Mouse (Mus musculus) forebrain, embryonic 16.5 days (tissue): ENCODE results near the gene Izumo1r. TPM values are rescaled to one million over a fixed set of nuclear protein-coding genes. Genes with fewer than 3 reads are reported as not detected.

Source experiments
- ATAC-seq: fragments of 200-750 bp; cut with Nextera tagmentation; 2 replicates; pipeline ENCODE4 v1.8.0; 2017; ENCODE audit warnings: mild to moderate bottlenecking, moderate library complexity
- H3K27ac ChIP-seq: fragments of 300-500 bp; sonication (generic); 2 replicates; pipeline ENCODE4 v1.5.1; 2014; ENCODE audit warnings: low read length, control low read depth
- H3K27me3 ChIP-seq: fragments of 300-500 bp; sonication (generic); replicated peaks from 2 replicates; pipeline ENCODE4 v1.6.1; 2014; ENCODE audit warnings: low read length; ENCODE audit not compliant: control insufficient read depth, insufficient read depth
- H3K36me3 ChIP-seq: fragments of 300-500 bp; sonication (generic); 2 replicates; pipeline ENCODE4 v1.6.1; 2014; ENCODE audit not compliant: control insufficient read depth, insufficient read depth
- H3K4me1 ChIP-seq: fragments of 300-500 bp; sonication (generic); replicated peaks from 2 replicates; pipeline ENCODE4 v1.6.1; 2014; ENCODE audit warnings: low read length; ENCODE audit not compliant: control insufficient read depth, insufficient read depth
- H3K4me2 ChIP-seq: fragments of 300-500 bp; sonication (generic); 2 replicates; pipeline ENCODE4 v1.6.1; 2014; ENCODE audit warnings: mild to moderate bottlenecking, low read length, control low read depth
- H3K4me3 ChIP-seq: fragments of 300-500 bp; sonication (generic); replicated peaks from 2 replicates; pipeline ENCODE4 v1.5.1; 2014; ENCODE audit warnings: mild to moderate bottlenecking, low read length, control low read depth
- H3K9ac ChIP-seq: fragments of 300-500 bp; sonication (generic); replicated peaks from 2 replicates; pipeline ENCODE4 v1.6.1; 2014; ENCODE audit warnings: low read depth, low read length, control low read depth
- H3K9me3 ChIP-seq: fragments of 300-500 bp; sonication (generic); 2 replicates; pipeline ENCODE4 v1.6.1; 2016; ENCODE audit warnings: low read length; ENCODE audit not compliant: control insufficient read depth
- WGBS: fragments of 180-500 bp; shearing (Covaris S2); extraction: QIAGEN DNeasy Blood & Tissue Kit; methylation state at CpG from one replicate; pipeline ENCODE4 v1.1.7; 2014; 5-methylcytosine and 5-hydroxymethylcytosine counted together
- polyA plus RNA-seq: library from polyadenylated mRNA; unstranded; fragments of >200 nt; fragmentation: Nextera tagmentation; extraction: Ambion mirVana; gene quantifications from 2 replicates; pipeline ENCODE4 v1.2.1, GENCODE M21; 2015

The Izumo1r gene
- polyA plus RNA-seq, 1 experiment from 2014 or later = not detected

DNA sequence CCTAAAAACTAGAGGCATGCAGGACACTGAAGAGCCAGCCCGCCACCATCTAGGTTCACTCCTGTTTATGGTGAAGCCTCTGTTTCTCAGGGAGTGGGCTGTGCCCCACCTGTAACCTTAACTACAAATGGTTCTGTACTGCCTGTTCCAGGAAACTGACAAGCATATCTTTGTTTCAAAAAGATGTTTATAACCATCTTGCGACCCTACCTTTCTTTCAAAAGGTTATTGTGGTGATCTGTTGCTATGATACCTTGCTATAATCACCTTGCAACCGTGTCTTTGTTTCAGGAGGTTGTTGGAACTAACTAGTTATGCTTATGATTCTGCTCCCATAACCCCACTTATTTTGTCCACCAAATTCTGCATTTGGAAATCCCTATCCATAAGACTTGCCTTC, 59.8 kb downstream of the Izumo1r start:
- WGBS = 91% methylated on average over 3 of the region's 3 CpGs
- H3K4me2 ChIP-seq = no peak overlapping the region
- no peak overlapping the region for H3K9ac ChIP-seq
- H3K27me3 ChIP-seq = no peaks in the 10 kb centered on the region
- no peak overlapping the region for H3K4me3 ChIP-seq
- H3K27ac ChIP-seq = no peak overlapping the region
- peaks cover 3% of the 10 kb centered on the region for H3K4me1 ChIP-seq
- no peaks in the 10 kb centered on the region for H3K9me3 ChIP-seq
- no peak for ATAC-seq
- no peaks in the 10 kb centered on the region for H3K36me3 ChIP-seq

DNA sequence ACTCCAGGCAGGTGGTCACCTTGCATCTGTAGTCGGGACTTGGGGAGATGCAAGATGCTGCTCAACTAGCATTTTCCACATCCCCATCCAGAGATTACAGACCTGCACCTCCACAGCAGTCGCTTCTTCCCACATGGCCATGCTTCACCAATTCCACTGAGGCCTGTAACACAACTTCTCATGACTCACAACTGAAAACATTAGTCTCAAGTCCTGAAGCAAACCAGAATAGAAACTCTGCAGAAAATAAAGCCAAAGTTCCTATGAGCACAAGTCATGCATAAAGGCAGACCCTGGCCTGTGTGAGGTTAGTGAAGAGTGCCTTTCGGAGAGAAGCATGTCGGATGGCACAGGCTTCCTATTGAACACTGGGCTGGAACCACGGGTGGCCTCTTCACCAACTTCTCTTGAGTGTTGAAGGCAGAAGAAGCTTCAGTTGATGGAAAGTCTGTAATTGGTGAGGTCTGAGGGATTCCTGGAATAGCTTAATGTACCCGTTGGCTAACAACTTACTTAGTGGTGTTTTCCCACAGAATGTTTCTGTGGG, 60.4 kb downstream of the Izumo1r start:
- peaks cover 3% of the 10 kb centered on the region for H3K4me1 ChIP-seq
- 93% methylated on average over 6 of the region's 6 CpGs for WGBS
- H3K27me3 ChIP-seq = no peaks in the 10 kb centered on the region
- H3K9me3 ChIP-seq = no peaks in the 10 kb centered on the region
- no peak overlapping the region for H3K4me2 ChIP-seq
- H3K4me3 ChIP-seq = no peak overlapping the region
- H3K27ac ChIP-seq = no peak overlapping the region
- no peaks in the 10 kb centered on the region for H3K36me3 ChIP-seq
- no peak overlapping the region for H3K9ac ChIP-seq
- ATAC-seq = no peak

- no peaks in the 10 kb centered on the region for H3K36me3 ChIP-seq
- no peak overlapping the region for H3K4me2 ChIP-seq
- no peak overlapping the region for H3K4me3 ChIP-seq
- WGBS = 59% methylated on average over 10 of the region's 10 CpGs
- peaks cover 3% of the 10 kb centered on the region for H3K4me1 ChIP-seq
- no peaks in the 10 kb centered on the region for H3K9me3 ChIP-seq
- H3K9ac ChIP-seq = no peak overlapping the region
- no peak overlapping the region for H3K27ac ChIP-seq
- H3K27me3 ChIP-seq = no peaks in the 10 kb centered on the region
- ATAC-seq = peak; percentile 82
These were observed 61.6 kb downstream of the Izumo1r start for GRCm38 (mm10) chr9:14841878-14842761.

GRCm38 (mm10) chr9:14839970-14840369, 63.8 kb downstream of the Izumo1r start:
- peak; percentile 24; the same call in 1 of the 2 replicates for ATAC-seq
- 81% methylated on average over 5 of the region's 5 CpGs for WGBS
- no peaks in the 10 kb centered on the region for H3K9me3 ChIP-seq
- H3K4me3 ChIP-seq = no peak overlapping the region
- no peak overlapping the region for H3K27ac ChIP-seq
- peaks cover 3% of the 10 kb centered on the region for H3K4me1 ChIP-seq
- H3K4me2 ChIP-seq = no peak overlapping the region
- no peak overlapping the region for H3K9ac ChIP-seq
- H3K27me3 ChIP-seq = no peaks in the 10 kb centered on the region
- H3K36me3 ChIP-seq = peaks cover 2% of the 10 kb centered on the region; the same call in 1 of the 2 replicates

- no peak overlapping the region for H3K27ac ChIP-seq
- H3K4me1 ChIP-seq = peaks cover 3% of the 10 kb centered on the region
- WGBS = 23% methylated on average over 7 of the region's 7 CpGs
- no peaks in the 10 kb centered on the region for H3K27me3 ChIP-seq
- H3K4me2 ChIP-seq = no peak overlapping the region
- peak; percentile 58 for ATAC-seq
- 0 out of 2 replicates have a peak overlapping the region, but pooled peaks have one; percentile 13 for H3K9ac ChIP-seq
- peaks cover 3% of the 10 kb centered on the region; the same call in 1 of the 2 replicates for H3K36me3 ChIP-seq
- no peaks in the 10 kb centered on the region for H3K9me3 ChIP-seq
- H3K4me3 ChIP-seq = no peak overlapping the region
These were observed 64.2 kb downstream of the Izumo1r start for GRCm38 (mm10) chr9:14839527-14839926.

Other genes starting within 250 kb of the Izumo1r start
- 0.06 and 0.09 TPM in 2 replicates for gene Piwil4, start 163.2 kb downstream of the Izumo1r start, polyA plus RNA-seq
- gene Fut4, start 151.6 kb downstream of the Izumo1r start, polyA plus RNA-seq = 0.36 and 1.1 TPM in 2 replicates
- gene 1700012B09Rik, start 132.9 kb downstream of the Izumo1r start, polyA plus RNA-seq = 2.8 and 2.9 TPM in 2 replicates
- 15.5 and 16.8 TPM in 2 replicates for gene Mre11a, start 119.3 kb downstream of the Izumo1r start, polyA plus RNA-seq
- gene Ankrd49, start 119.1 kb downstream of the Izumo1r start, polyA plus RNA-seq = 43.7 and 48.1 TPM in 2 replicates
- 1.4 and 2.0 TPM in 2 replicates for gene Gpr83, start 43.7 kb downstream of the Izumo1r start, polyA plus RNA-seq
- gene Panx1, start 141.5 kb upstream of the Izumo1r start, polyA plus RNA-seq = 136 and 138 TPM in 2 replicates
- not detected in 2 replicates for gene Hephl1, start 208.2 kb upstream of the Izumo1r start, polyA plus RNA-seq